Mouse (Mus musculus): ENCODE data around the gene Flywch2. TPM values are rescaled to one million over a fixed set of nuclear protein-coding genes. Genes with fewer than 3 reads are reported as not detected.

Gene Flywch2
- polyA plus RNA-seq (2014; fragmentation: Illumina TruSeq; extraction: RNeasy Lipid Tissue Mini Kit (QIAGEN cat#74804); ENCODE audit: low read depth, low replicate concordance) = 1.0 TPM

DNA sequence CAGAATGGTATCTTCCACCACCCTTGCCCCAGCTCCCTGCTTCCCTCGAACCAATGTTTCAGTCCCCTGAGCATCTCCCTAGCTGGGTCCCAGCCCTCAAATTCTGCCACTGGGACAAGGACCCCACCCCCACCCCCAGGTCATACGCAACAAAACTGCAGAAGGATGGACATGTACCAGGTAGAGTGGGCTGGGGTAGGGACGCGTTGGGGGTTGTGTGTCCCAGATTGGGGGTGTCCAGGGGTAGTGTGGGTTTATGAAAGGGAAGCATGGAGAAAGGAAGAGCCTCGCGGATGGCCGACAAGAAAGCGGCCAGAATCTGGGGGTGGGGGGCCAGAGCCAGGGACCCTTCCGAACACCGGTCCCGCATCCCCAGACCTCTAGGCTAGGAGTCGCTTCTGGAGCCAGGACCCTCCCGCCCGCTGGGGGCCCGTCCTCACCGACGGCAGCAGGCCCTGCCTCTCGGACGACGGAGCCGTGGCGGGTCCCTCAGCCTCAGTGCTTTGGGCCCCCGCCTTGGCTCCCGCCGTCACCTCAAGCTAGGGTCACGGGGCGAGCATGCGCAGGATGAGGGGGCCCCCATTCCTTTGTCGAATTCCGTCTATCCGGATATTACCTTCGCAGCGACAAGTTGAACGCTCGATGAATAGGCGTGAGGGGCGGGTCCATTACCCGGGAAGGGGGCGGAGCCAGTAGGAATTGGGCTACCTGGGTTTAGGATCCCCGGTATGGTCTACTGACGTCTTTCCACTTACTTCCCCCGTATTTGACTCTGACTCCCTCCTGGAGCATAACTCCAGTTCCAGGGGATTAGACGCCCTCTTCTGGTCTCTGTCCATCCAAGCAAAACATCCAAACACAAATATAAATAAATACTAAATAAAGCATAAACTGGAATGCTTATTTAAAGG lies at the start of gene Flywch2:
TSS of gene Flywch2 (minus strand) at position 521 of the 911 bp plus-strand sequence.

DNA sequence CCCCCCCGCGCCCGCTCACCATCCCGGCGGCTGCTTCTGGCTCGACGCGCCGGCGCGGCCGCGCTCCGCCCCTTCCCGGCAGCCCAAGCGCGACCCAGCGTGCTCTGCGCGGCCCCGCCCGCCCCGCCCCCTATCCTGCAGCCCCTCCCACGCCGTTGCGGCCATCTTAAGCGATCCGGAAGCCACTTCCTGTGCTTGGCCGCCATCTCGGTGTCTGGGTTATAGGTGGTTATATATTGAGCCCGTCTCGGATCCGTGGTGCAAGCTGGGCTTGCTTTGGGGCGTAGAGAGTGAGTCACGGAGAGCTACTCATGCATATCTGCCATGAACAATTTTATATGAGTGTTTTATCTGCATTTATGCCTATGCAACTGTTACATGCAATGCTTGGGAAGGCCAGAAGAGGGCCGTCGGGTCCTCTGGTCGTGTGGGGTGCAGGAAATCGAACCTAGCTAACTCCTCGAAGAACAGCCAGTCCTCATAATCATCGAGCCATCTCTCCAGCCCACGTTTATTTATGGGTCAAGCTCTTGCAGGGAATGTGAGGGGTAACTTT lies 43.3 kb upstream of the Flywch2 start, which contains the start of gene Elob:
TSS of gene Elob (minus strand) at position 73 of the 556 bp plus-strand sequence.

DNA sequence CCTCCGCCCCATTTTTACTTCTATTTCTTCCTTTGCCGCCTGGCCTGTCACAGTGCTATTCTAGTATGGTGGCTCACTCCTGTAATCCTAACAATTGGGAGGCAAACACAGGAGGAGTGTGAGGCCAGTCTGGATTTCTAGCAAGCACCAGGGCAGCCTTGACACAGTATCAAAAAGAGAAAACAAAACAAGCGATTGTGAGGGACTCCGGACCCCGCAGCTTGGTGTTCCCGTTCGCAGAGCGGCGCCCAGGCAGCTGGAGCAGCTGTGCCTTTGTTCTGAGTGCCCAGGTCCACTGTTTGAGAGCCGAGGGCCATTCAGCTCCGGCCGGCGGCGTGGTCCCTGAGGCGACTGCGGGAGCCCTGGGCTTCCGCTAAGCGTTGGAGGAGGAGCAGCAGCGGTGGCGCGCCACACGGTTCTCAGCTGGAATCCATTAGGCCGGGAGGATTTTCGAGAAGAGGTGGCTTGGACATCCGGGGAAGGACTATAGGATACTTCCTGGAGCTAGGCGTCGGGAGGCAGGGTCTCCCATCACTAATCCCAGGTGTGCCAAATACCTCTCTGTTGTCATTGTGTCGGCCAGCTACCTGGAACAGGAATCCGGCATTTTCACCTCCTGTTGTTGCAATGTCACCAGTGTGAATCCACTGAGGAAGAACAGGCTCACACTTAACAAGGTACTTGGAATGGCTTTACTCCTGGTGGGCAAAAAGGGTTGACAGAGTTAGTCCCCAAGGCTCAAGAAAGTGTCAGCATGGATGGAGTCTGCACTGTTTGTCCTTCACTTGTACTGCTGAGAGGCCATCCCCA lies 4.6 kb upstream of the Flywch2 start, which contains the start of gene Srrm2:
TSS of gene Srrm2 (plus strand) at position 264 of the 810 bp plus-strand sequence.

DNA sequence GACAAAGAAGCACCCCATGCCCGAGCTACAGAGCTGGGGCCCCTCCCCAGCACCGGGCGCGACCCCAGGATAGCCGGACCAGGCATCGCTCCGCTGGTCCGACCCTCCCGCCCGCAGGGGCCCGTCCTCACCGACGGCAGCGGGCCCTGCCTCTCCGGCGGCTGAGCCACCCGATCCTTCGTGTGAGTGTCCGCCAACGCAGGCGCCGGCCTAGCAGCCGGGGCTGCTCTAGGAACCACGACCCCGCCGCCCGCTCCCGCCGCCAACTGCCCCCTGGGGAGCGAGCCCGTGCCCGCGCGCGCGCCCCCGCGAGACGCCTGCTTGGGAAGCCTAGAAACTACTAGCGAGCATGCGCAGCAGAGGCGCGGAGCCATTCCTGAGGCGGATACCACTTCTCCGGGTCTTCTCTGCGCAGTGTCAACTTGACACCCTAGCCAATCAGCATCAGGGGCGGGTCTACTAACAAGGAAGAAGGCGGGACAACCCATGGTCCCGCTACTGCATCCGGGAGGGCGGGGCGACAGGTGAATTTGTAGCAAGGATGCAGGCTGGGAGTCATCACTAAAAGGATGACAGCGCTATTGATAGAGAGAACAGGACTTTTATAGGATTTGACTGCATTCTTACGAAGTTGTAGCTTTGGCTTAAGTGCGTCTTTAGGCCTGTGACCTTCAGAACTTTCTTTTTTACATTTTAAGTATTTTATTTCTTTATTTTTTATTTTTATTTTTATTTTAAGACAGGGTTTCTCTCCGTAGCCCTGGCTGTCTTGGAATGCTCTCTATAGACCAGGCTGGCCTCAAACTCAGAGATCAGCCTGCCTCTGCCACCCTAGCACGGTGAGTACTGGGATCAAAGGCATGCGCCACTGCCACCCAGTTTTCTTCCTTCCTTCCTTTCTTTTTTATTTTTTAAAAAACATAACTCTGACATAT lies 14.3 kb downstream of the Flywch2 start, which contains the start of gene Flywch1:
TSS of gene Flywch1 (minus strand) at position 319 of the 935 bp plus-strand sequence.

DNA sequence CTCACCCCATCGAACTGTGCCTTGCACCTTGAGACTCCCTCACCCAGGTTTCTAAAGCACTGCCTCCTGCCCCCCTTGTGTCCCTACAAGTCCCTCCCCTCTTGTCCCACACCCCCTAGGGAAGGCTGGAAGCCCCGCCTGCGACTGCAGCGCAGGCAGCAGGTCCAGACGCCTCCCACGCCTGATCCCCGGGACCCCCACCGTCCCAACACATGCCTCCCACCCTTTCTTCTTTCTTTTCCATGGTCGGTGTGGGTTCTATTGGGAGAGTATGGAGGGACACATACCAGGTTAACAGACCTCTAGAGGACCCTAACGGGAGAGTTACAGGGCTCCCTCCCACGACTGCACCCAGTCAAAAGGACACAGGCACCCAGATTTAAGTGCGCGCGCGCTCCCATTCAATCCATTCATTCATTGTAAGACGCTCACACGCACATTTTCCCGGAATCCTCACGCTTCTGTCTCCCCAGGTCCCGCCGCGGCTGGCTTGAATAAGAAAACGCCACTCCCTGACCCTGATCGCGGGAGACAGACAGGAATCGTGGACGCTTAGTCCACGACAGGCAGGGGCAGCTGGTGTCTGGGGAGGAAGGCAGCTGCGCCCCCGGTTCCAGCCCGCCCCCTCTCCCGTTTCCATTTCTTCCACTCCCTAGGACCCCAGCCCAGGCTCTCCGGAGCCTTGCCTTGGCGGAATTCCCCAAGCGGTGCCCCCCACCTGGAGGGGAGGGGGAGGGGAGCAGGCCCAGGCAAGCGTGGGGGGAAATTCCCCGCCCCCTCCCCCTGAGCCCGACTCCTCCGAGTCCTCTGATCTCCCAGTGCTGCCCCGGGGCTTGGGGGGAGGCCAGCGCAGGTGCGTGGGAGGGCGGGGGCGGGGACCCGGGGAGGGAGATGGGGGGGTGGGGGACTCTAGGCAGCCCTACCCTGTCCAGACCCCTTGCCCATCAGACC lies 40.3 kb downstream of the Flywch2 start, which contains the start of gene Kremen2:
TSS of gene Kremen2 (minus strand) at position 533 of the 951 bp plus-strand sequence.

DNA sequence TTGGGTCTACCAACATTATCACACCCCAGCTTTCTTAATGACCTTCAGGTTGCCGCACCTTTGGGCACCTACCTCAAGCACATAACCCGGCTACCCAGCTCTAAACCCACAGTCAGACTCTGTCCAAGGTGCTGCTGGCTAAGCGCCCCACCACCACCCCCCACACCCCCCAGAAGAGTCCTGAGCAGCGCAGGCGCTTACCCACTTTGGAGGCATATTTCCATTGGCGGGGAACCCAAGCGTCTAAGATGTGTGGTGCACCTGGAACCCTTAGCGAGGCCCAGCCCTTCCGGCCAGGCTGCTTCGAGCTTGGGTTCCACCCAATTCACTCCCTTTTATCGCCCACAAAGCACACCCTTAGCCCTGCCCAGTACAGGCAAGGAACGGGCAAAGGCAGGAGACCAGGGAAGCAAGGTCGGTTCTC lies 45.3 kb downstream of the Flywch2 start, which contains the start of gene Paqr4:
TSS of gene Paqr4 (minus strand) at position 270 of the 424 bp plus-strand sequence.

Other genes with a start within 250 kb of the Flywch2 start
- 0.70 TPM for gene Zfp213, start 221.8 kb downstream of the Flywch2 start, polyA plus RNA-seq (2014; fragmentation: Illumina TruSeq; extraction: RNeasy Lipid Tissue Mini Kit (QIAGEN cat#74804); ENCODE audit: low read depth, low replicate concordance)
- not detected for gene Zfp13, start 186.6 kb downstream of the Flywch2 start, polyA plus RNA-seq (2014; fragmentation: Illumina TruSeq; extraction: RNeasy Lipid Tissue Mini Kit (QIAGEN cat#74804); ENCODE audit: low read depth, low replicate concordance)
- not detected for gene Zscan10, start 185.2 kb downstream of the Flywch2 start, polyA plus RNA-seq (2014; fragmentation: Illumina TruSeq; extraction: RNeasy Lipid Tissue Mini Kit (QIAGEN cat#74804); ENCODE audit: low read depth, low replicate concordance)
- gene Mmp25, start 140.8 kb downstream of the Flywch2 start, polyA plus RNA-seq (2014; fragmentation: Illumina TruSeq; extraction: RNeasy Lipid Tissue Mini Kit (QIAGEN cat#74804); ENCODE audit: low read depth, low replicate concordance) = not detected
- gene Bicdl2, start 125.6 kb downstream of the Flywch2 start, polyA plus RNA-seq (2014; fragmentation: Illumina TruSeq; extraction: RNeasy Lipid Tissue Mini Kit (QIAGEN cat#74804); ENCODE audit: low read depth, low replicate concordance) = not detected
- gene Hcfc1r1, start 112.5 kb downstream of the Flywch2 start, polyA plus RNA-seq (2014; fragmentation: Illumina TruSeq; extraction: RNeasy Lipid Tissue Mini Kit (QIAGEN cat#74804); ENCODE audit: low read depth, low replicate concordance) = 11.7 TPM
- 3.1 TPM for gene Thoc6, start 112.2 kb downstream of the Flywch2 start, polyA plus RNA-seq (2014; fragmentation: Illumina TruSeq; extraction: RNeasy Lipid Tissue Mini Kit (QIAGEN cat#74804); ENCODE audit: low read depth, low replicate concordance)
- gene Tnfrsf12a, start 108.6 kb downstream of the Flywch2 start, polyA plus RNA-seq (2014; fragmentation: Illumina TruSeq; extraction: RNeasy Lipid Tissue Mini Kit (QIAGEN cat#74804); ENCODE audit: low read depth, low replicate concordance) = 4.1 TPM
- gene Cldn6, start 106.8 kb downstream of the Flywch2 start, polyA plus RNA-seq (2014; fragmentation: Illumina TruSeq; extraction: RNeasy Lipid Tissue Mini Kit (QIAGEN cat#74804); ENCODE audit: low read depth, low replicate concordance) = not detected
- gene Cldn9, start 102.1 kb downstream of the Flywch2 start, polyA plus RNA-seq (2014; fragmentation: Illumina TruSeq; extraction: RNeasy Lipid Tissue Mini Kit (QIAGEN cat#74804); ENCODE audit: low read depth, low replicate concordance) = not detected
- 0.58 TPM for gene 1520401A03Rik, start 63.3 kb downstream of the Flywch2 start, polyA plus RNA-seq (2014; fragmentation: Illumina TruSeq; extraction: RNeasy Lipid Tissue Mini Kit (QIAGEN cat#74804); ENCODE audit: low read depth, low replicate concordance)
- not detected for gene Pkmyt1, start 59.7 kb downstream of the Flywch2 start, polyA plus RNA-seq (2014; fragmentation: Illumina TruSeq; extraction: RNeasy Lipid Tissue Mini Kit (QIAGEN cat#74804); ENCODE audit: low read depth, low replicate concordance)
- 3.3 TPM for gene Paqr4, start 45.2 kb downstream of the Flywch2 start, polyA plus RNA-seq (2014; fragmentation: Illumina TruSeq; extraction: RNeasy Lipid Tissue Mini Kit (QIAGEN cat#74804); ENCODE audit: low read depth, low replicate concordance)
- gene Kremen2, start 40.2 kb downstream of the Flywch2 start, polyA plus RNA-seq (2014; fragmentation: Illumina TruSeq; extraction: RNeasy Lipid Tissue Mini Kit (QIAGEN cat#74804); ENCODE audit: low read depth, low replicate concordance) = not detected
- gene Flywch1, start 14.5 kb downstream of the Flywch2 start, polyA plus RNA-seq (2014; fragmentation: Illumina TruSeq; extraction: RNeasy Lipid Tissue Mini Kit (QIAGEN cat#74804); ENCODE audit: low read depth, low replicate concordance) = 1.2 TPM
- gene Srrm2, start 4.5 kb upstream of the Flywch2 start, polyA plus RNA-seq (2014; fragmentation: Illumina TruSeq; extraction: RNeasy Lipid Tissue Mini Kit (QIAGEN cat#74804); ENCODE audit: low read depth, low replicate concordance) = 189 TPM
- gene Elob, start 43.1 kb upstream of the Flywch2 start, polyA plus RNA-seq (2014; fragmentation: Illumina TruSeq; extraction: RNeasy Lipid Tissue Mini Kit (QIAGEN cat#74804); ENCODE audit: low read depth, low replicate concordance) = 32.6 TPM
- not detected for gene Prss33, start 50.0 kb upstream of the Flywch2 start, polyA plus RNA-seq (2014; fragmentation: Illumina TruSeq; extraction: RNeasy Lipid Tissue Mini Kit (QIAGEN cat#74804); ENCODE audit: low read depth, low replicate concordance)
- not detected for gene Prss32, start 57.8 kb upstream of the Flywch2 start, polyA plus RNA-seq (2014; fragmentation: Illumina TruSeq; extraction: RNeasy Lipid Tissue Mini Kit (QIAGEN cat#74804); ENCODE audit: low read depth, low replicate concordance)
- not detected for gene Prss41, start 58.1 kb upstream of the Flywch2 start, polyA plus RNA-seq (2014; fragmentation: Illumina TruSeq; extraction: RNeasy Lipid Tissue Mini Kit (QIAGEN cat#74804); ENCODE audit: low read depth, low replicate concordance)
- not detected for gene Prss21, start 82.0 kb upstream of the Flywch2 start, polyA plus RNA-seq (2014; fragmentation: Illumina TruSeq; extraction: RNeasy Lipid Tissue Mini Kit (QIAGEN cat#74804); ENCODE audit: low read depth, low replicate concordance)
- gene Dcpp1, start 94.8 kb upstream of the Flywch2 start, polyA plus RNA-seq (2014; fragmentation: Illumina TruSeq; extraction: RNeasy Lipid Tissue Mini Kit (QIAGEN cat#74804); ENCODE audit: low read depth, low replicate concordance) = not detected
- gene Dcpp2, start 94.8 kb upstream of the Flywch2 start, polyA plus RNA-seq (2014; fragmentation: Illumina TruSeq; extraction: RNeasy Lipid Tissue Mini Kit (QIAGEN cat#74804); ENCODE audit: low read depth, low replicate concordance) = not detected
- gene Dcpp3, start 131.4 kb upstream of the Flywch2 start, polyA plus RNA-seq (2014; fragmentation: Illumina TruSeq; extraction: RNeasy Lipid Tissue Mini Kit (QIAGEN cat#74804); ENCODE audit: low read depth, low replicate concordance) = not detected
- not detected for gene Sbp, start 155.6 kb upstream of the Flywch2 start, polyA plus RNA-seq (2014; fragmentation: Illumina TruSeq; extraction: RNeasy Lipid Tissue Mini Kit (QIAGEN cat#74804); ENCODE audit: low read depth, low replicate concordance)
- not detected for gene Sbpl, start 169.2 kb upstream of the Flywch2 start, polyA plus RNA-seq (2014; fragmentation: Illumina TruSeq; extraction: RNeasy Lipid Tissue Mini Kit (QIAGEN cat#74804); ENCODE audit: low read depth, low replicate concordance)
- gene Prss30, start 194.5 kb upstream of the Flywch2 start, polyA plus RNA-seq (2014; fragmentation: Illumina TruSeq; extraction: RNeasy Lipid Tissue Mini Kit (QIAGEN cat#74804); ENCODE audit: low read depth, low replicate concordance) = not detected
- gene Prss22, start 212.0 kb upstream of the Flywch2 start, polyA plus RNA-seq (2014; fragmentation: Illumina TruSeq; extraction: RNeasy Lipid Tissue Mini Kit (QIAGEN cat#74804); ENCODE audit: low read depth, low replicate concordance) = not detected